ENCODE assay signal across 8 mouse cellular contexts in genomic region chr7:82272875-82273274, GRCm38 (mm10).
DNase-seq lines count a peak whose midpoint lies in the region; ATAC-seq and TF ChIP-seq lines count a peak whose summit lies in the region.
"Not testable (repeated sequence)": the region's sequence is repeated elsewhere in the genome, so short reads cannot be mapped to it uniquely, and the experiment has no call there.

No protein-coding gene starts in this region.

- not testable (repeated sequence) for H3K4me2 ChIP-seq in limb, embryonic 11.5 days (ENCODE audit: low read depth, severe bottlenecking); midbrain, embryonic 11.5 days

- TF ChIP-seq CTCF in kidney, adult 2 months (conservative IDR thresholded peaks at IDR 0.05; ENCODE audit: insufficient read depth, insufficient read length, low read depth, low read length): peak; percentile 16; the same call in 1 of the 2 replicates
- TF ChIP-seq CTCF in thymus, adult 2 months (IDR thresholded peaks at IDR 0.05; ENCODE audit: borderline replicate concordance, control insufficient read depth, extremely low read depth, insufficient read depth, low read length, poor library complexity): not testable (repeated sequence)

- not testable (repeated sequence) for ATAC-seq in limb, embryonic 11.5 days (ENCODE audit: insufficient number of reproducible peaks, low FRiP score, low TSS enrichment, low read depth); midbrain, embryonic 11.5 days (ENCODE audit: low FRiP score)

- not testable (repeated sequence) for H3K27ac ChIP-seq in kidney, adult 2 months (ENCODE audit: insufficient read depth, low read depth, low read length); limb, embryonic 11.5 days (replicated peaks; ENCODE audit: low read depth, low read length); midbrain, embryonic 11.5 days (ENCODE audit: low read depth, low read length); thymus, adult 2 months (ENCODE audit: control insufficient read depth, insufficient read depth, low read length)

- not testable (repeated sequence) for H3K9me3 ChIP-seq in limb, embryonic 11.5 days (ENCODE audit: control insufficient read depth, low read length); midbrain, embryonic 11.5 days (ENCODE audit: control insufficient read depth, low read length)

- H3K4me3 ChIP-seq in kidney, adult 2 months (ENCODE audit: insufficient read depth, low read depth, low read length); limb, embryonic 11.5 days (ENCODE audit: low read depth, low read length); midbrain, embryonic 11.5 days (ENCODE audit: low read depth, low read length); thymus, adult 2 months (ENCODE audit: control insufficient read depth, insufficient read depth, low read length): not testable (repeated sequence)

- WGBS in kidney, adult 2 months: 28% methylated on average over 5 of the region's 5 CpGs
- 44% methylated on average over 5 of the region's 5 CpGs for WGBS in limb, embryonic 11.5 days
- WGBS in midbrain, embryonic 11.5 days: 24% methylated on average over 5 of the region's 5 CpGs
- WGBS in thymus, adult 2 months: 38% methylated on average over 5 of the region's 5 CpGs

- not testable (repeated sequence) for TF ChIP-seq POLR2A in kidney, adult 2 months (IDR thresholded peaks at IDR 0.05; ENCODE audit: low read depth, low read length); thymus, adult 2 months (IDR thresholded peaks at IDR 0.05; ENCODE audit: control insufficient read depth, extremely low read depth, insufficient read depth, low read length, poor library complexity)

- not testable (repeated sequence) for H3K27me3 ChIP-seq in kidney, adult 2 months (replicated peaks; ENCODE audit: control insufficient read depth, insufficient read depth, low read length); limb, embryonic 11.5 days (ENCODE audit: control insufficient read depth, insufficient read depth, low read length); midbrain, embryonic 11.5 days (ENCODE audit: control insufficient read depth, insufficient read depth, low read length); thymus, adult 2 months (ENCODE audit: control insufficient read depth, insufficient read depth, low read length)

- not testable (repeated sequence) for H3K36me3 ChIP-seq in kidney, adult 2 months (ENCODE audit: control insufficient read depth, insufficient read depth, low read length); limb, embryonic 11.5 days (ENCODE audit: control insufficient read depth, insufficient read depth, low read length); midbrain, embryonic 11.5 days (ENCODE audit: control insufficient read depth, insufficient read depth, low read length); thymus, adult 2 months (ENCODE audit: control insufficient read depth, insufficient read depth, low read length)

- H3K9ac ChIP-seq in limb, embryonic 11.5 days (ENCODE audit: low read length); midbrain, embryonic 11.5 days (ENCODE audit: low read length): not testable (repeated sequence)

- not testable (repeated sequence) for H3K4me1 ChIP-seq in kidney, adult 2 months (ENCODE audit: control insufficient read depth, insufficient read depth, low read length); limb, embryonic 11.5 days (ENCODE audit: control insufficient read depth, insufficient read depth, low read length); midbrain, embryonic 11.5 days (ENCODE audit: control insufficient read depth, insufficient read depth, low read length); thymus, adult 2 months (replicated peaks; ENCODE audit: control insufficient read depth, insufficient read depth, low read length)

- DNase-seq in CD4-positive, CD25-positive, alpha-beta regulatory T cell, adult 2 months (ENCODE audit: low read depth, low spot score): peak; percentile 53
- peak; percentile 74 for DNase-seq in brain, adult 2 months (ENCODE audit: low read depth, low spot score)
- peak; percentile 73 for DNase-seq in embryo, embryonic 10.5 days (ENCODE audit: low spot score)
- peak; percentile 41 for DNase-seq in heart, adult 8-10 months (ENCODE audit: low spot score)
- peak; percentile 28 for DNase-seq in kidney, adult 2 months
- DNase-seq in limb, embryonic 11.5 days (ENCODE audit: low spot score): peak; percentile 55
- DNase-seq in midbrain, embryonic 11.5 days (ENCODE audit: low spot score, missing footprints): peak; percentile 90
- peak; percentile 43 for DNase-seq in thymus, adult 2 months

Comparison
In these comparisons a context has a peak if more than half of its experiments do, and no peak if none do; other contexts are left out.
1. DNase-seq: peak in every context shown above with its lines; median percentile 90 in midbrain, embryonic 11.5 days; 74 in brain, adult 2 months; 73 in embryo, embryonic 10.5 days; 55 in limb, embryonic 11.5 days; 53 in CD4-positive, CD25-positive, alpha-beta regulatory T cell, adult 2 months; 43 in thymus, adult 2 months; 41 in heart, adult 8-10 months; 28 in kidney, adult 2 months.